Mouse (Mus musculus): ENCODE measurements around the gene Prx. TPM values are rescaled to one million over a fixed set of nuclear protein-coding genes. Genes with fewer than 3 reads are reported as not detected.
"Not testable (repeated sequence)": the region's sequence is repeated elsewhere in the genome, so short reads cannot be mapped to it uniquely, and the experiment has no call there.

Prx gene
- total RNA-seq, 2 experiments from 2014 or later: 0.52 to 0.75 TPM

- peak; percentile 92 for ATAC-seq (replicated peaks; ENCODE audit: poor library complexity)
These were observed 17.5 kb upstream of the Prx start for GRCm38 (mm10) chr7:27481627-27481969.

- no peak for ATAC-seq (replicated peaks; ENCODE audit: poor library complexity)
These were observed 15.3 kb upstream of the Prx start for GRCm38 (mm10) chr7:27483860-27484259.

GRCm38 (mm10) chr7:27486102-27486769 is 12.9 kb upstream of the Prx start:
- no peak for ATAC-seq (replicated peaks; ENCODE audit: poor library complexity)

DNA sequence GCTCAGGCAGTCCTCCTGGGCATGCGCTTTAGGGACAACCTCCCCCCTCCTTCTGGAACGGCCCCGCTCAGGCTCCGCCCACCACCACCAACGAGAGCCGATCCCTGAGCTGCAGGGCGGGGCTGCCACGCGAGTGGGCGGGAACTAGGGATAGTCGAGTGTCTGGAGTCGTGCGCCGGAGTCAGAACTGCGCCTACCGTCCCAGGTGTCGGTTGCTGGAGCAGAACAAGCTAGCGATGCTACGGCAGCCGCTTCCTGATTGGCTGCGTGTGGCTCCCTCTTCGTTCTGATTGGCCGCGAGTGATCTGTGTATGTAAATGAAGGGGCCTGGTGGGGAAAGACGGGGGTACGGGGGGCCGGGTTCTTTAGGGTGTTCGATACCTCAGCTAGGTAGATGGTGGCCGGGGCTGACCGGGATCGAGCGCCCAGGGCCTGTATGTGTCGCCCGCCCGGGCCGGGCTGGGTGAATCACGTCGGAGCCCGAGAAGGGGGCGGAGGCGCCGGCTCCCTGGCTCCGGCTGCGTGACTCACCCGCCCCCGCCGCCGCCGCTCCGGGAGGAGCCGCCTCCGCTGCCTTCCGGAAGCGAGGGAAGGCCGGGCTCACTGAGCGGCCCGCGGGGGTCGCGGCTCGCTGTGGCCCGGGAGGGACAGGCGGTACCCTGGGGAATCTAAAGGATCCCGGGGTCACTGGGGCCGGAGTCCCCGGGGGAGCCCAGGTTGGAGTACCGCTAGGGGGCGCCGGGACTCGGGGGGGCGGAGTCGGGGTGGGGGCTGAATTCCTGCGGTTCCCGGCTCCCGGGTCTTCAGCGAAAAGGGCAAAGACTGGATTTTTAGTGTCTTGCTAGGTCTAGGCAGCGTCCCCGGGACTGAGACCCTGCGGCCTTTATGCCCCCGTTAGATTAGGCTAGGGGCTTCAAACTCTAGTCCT is 12.1 kb upstream of the Prx start, which contains the start of gene Sertad1:
Sertad1 (plus strand) TSS at position 141 of the 928 bp plus-strand sequence.
- peak; percentile 72 for ATAC-seq (replicated peaks; ENCODE audit: poor library complexity)

- ATAC-seq (replicated peaks; ENCODE audit: poor library complexity): no peak
These were observed 11.3 kb upstream of the Prx start for GRCm38 (mm10) chr7:27487740-27488268.

DNA sequence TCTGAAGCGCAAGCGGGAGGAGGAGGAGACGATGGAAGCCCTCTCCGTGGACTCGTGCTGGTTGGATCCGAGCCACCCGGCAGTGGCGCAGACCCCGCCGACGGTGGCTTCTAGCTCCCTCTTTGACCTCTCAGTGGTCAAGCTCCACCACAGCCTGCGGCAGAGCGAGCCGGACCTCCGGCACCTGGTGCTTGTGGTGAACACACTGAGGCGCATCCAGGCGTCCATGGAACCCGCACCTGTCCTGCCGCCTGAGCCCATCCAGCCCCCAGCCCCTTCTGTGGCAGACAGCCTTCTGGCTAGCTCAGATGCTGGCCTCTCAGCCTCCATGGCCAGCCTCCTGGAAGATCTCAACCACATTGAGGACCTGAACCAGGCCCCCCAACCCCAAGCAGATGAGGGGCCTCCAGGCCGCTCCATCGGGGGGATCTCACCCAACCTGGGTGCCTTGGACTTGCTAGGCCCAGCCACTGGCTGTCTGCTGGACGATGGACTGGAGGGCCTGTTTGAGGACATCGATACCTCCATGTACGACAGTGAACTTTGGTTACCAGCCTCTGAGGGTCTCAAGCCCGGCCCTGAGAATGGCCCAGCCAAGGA is 9.8 kb upstream of the Prx start:
- no peak for ATAC-seq (replicated peaks; ENCODE audit: poor library complexity)

DNA sequence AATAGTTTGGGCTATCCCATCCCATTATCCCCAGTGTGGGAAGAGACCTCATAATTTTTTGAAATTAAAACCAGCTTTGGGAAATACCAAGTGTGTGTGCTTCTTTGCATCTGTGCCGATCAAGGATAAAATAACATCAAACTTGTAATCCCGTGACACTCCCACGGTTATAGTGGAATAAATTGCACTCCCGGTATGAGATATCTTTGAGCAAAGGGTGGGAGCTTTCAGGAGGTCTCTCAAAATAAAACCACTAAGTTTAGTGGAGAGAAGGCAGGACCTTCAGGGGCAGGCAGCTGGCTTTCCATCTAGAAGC is 8.9 kb upstream of the Prx start:
- ATAC-seq (replicated peaks; ENCODE audit: poor library complexity): no peak

DNA sequence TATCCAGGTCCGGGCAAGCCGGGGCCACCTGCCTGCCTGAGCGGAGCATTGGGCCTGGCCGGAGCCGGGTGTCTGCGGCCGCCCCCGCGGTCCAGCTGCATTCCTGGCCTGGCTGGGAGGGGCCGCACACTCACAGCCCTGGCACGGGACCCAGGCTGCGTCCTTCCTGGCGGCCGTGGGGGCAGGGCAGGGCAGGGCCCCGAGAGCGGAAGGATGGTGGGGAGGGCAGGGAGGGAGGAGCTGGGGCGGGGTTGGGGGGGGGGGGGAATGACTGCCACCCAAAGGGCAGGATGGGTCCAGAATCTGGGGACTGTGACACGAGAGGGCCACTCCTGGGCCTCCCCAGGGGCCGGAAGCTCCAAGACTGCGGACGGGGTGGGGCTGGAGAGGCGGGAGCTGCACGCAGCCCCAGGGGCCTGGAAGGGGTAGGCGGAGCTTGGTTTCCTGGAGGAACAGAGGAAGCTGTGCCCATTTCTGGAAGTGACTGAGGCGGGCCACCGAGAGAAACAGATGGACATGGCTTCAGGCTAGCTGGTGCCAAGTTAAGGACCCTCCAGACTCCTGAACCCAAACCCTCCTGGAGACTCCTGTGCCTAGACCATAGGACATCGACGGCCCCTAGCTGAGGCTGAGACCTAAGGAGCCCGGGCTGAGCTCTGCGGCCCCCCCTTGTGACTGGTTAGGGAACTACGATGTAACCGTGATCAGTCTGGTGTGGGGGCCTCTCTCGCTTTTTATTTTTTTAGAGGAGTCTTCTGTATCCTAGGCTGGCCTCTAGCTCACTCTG is 8.4 kb upstream of the Prx start:
- peak; percentile 63 for ATAC-seq (replicated peaks; ENCODE audit: poor library complexity)

GRCm38 (mm10) chr7:27491856-27492255 is 7.3 kb upstream of the Prx start:
- no peak for ATAC-seq (replicated peaks; ENCODE audit: poor library complexity)

- ATAC-seq (replicated peaks; ENCODE audit: poor library complexity): no peak
These were observed 6.1 kb upstream of the Prx start for GRCm38 (mm10) chr7:27493022-27493421.

DNA sequence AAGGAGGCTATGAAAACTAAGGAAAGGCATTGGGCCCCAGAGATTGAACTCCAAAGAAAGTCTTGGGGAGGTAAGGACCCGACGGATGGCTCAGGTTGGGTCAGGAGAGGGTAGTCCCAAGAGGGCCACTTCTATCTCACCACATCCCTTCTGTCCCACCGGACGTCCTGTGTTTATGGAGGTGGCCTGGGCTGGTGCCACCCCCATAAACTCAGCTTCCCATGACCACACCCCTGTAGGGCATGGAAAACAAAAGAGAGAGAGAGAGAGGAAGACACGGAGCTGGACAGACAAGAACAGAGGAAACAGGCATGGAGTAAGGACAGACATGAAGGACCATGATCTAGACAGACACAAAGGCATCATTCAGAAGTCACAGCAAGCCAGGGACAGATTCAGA is 5.7 kb upstream of the Prx start:
- no peak for ATAC-seq (replicated peaks; ENCODE audit: poor library complexity)

- ATAC-seq (replicated peaks; ENCODE audit: poor library complexity): not testable (repeated sequence)
These were observed 4.3 kb upstream of the Prx start for GRCm38 (mm10) chr7:27494659-27495367.

DNA sequence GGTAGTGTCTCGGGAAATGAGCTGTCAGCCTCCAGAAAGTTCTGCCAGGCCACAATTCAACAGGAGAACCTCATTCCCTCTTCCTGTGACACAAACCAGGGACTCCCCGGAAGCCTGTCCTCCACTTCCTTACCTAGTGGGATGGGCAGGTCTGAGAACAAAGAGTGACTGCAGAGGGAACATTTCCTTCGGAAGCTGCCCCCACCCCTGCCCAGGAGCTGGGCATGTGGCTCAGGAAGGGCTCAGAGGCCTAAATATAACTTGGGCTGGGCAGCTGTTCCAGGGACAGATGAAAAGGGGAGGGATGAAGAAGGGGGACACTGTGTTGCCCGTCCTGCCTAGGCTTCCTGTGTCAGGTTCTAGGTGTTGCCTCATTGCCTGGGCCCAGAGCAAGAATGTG is 2.5 kb downstream of the Prx start:
- no peak for ATAC-seq (replicated peaks; ENCODE audit: poor library complexity)

DNA sequence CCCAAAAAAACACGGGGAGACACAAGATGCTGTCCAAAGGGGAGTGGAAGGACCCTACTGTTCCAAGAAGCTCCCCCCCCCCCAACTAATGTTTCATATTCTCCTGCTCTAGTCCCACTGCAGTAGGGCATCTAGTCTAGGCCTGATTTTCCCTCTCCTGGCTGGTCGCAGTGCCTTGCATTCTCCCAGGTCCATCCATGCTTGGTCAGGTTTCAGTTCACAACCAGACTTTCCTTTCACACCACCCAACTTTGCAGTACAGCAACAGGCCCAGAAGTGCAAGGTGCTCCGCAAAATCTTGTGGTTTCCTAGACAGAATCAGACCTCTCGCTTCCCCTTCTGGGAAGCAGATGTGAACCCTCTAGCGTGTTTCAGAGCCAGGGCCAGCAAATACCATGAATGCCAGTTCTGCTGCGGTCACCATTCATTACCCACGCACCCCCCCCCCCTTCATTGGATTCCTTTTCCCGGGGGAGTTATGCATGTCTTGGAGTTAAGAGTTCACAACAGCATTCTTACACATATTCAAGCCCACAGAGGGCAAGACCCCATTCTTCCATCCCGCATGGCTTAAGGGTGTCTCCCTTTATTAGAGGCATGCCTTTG is 7.7 kb downstream of the Prx start:
- peak; percentile 32 for ATAC-seq (replicated peaks; ENCODE audit: poor library complexity)

- ATAC-seq (replicated peaks; ENCODE audit: poor library complexity): peak; percentile 89
These were observed 8.9 kb downstream of the Prx start for GRCm38 (mm10) chr7:27507711-27508647.

DNA sequence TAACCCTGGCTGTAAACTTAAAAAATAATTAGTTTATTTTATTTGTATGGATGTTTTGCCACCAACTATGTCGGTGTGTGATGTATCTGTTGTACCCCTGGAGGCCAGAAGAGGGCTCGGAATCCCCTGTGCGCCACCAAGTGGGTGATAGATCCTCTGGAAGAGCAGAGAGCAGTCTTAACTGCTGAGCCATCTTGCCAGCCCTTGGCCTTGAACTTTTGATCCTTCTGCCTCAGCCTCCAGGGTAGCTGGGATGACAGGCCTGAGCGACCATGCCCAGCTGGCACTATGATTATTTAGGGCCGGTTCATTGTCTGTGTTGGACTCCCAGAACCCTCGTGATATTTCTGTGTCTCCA is 9.5 kb downstream of the Prx start:
- peak; percentile 73 for ATAC-seq (replicated peaks; ENCODE audit: poor library complexity)

DNA sequence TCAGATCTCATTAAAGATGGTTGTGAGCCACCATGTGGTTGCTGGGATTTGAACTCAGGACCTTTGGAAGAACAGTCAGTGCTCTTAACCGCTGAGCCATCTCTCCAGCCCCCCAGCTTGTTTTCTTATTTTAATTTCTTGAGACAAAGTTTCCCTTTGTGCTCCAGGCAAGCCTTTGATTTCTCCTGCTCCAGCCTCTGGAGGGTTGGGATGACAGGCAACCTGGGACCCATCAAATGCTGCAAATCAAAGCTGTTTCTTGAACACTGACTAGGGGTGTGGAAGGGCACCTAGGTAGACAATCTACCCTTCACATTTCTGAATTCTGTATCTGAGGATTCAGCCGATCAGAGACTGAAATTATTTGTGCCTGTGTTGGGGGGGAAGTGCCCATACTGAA is 11.7 kb downstream of the Prx start:
- ATAC-seq (replicated peaks; ENCODE audit: poor library complexity): no peak

- no peak for ATAC-seq (replicated peaks; ENCODE audit: poor library complexity)
These were observed 15.8 kb downstream of the Prx start for GRCm38 (mm10) chr7:27514961-27515360.

- ATAC-seq (replicated peaks; ENCODE audit: poor library complexity): no peak
These were observed 19.2 kb downstream of the Prx start for GRCm38 (mm10) chr7:27518314-27518713.
